Mouse (Mus musculus): ENCODE results near the gene Col27a1. TPM values are rescaled to one million over a fixed set of nuclear protein-coding genes. Genes with fewer than 3 reads are reported as not detected.

Col27a1 gene
- total RNA-seq, 2 experiments from 2014 or later, result 3.0 to 4.7 TPM

DNA sequence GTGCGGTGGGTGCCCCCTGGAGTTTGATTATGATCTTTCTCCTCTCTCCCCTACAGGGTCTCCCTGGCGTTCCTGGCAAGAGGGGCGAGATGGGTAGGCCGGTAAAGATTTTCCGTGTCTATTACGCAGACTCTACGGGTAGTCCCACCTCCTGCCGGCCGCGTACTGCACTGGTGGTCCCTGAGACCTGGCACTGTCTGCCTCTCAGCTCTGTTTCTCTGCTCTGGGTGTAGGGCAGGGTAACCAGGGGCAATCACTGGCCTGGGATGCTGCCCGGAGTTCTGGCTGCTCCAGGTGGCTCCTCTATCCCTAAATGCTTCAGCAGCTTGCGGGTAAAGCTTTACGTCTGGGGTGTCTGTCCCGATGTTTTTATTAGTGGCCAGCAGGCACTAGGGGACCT lies 44.3 kb downstream of the Col27a1 start:
- no peak for DNase-seq (ENCODE audit: extremely low spot score in 1 of 2, low spot score in 1 of 2)

DNA sequence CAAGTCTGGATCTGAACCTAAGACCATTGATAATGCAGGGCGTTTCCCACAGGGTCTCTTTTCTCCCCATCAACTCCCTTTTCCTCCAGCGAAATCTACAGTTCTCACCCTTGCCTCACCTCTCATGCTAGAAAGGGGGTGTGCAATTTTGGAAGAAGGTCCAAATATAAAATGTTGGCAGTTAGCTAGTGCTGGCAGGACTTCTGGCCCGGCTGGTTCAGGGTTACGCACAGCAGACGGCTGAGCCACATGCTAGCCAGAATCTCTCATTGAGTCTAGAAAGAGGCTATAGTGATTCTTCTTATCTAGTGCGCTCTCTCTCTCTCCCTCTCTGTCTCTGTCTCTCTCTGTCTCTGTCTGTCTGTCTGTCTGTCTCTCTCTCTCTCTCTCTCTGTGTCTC lies 45.3 kb downstream of the Col27a1 start:
- DNase-seq (ENCODE audit: extremely low spot score in 1 of 2, low spot score in 1 of 2), result no peak

DNA sequence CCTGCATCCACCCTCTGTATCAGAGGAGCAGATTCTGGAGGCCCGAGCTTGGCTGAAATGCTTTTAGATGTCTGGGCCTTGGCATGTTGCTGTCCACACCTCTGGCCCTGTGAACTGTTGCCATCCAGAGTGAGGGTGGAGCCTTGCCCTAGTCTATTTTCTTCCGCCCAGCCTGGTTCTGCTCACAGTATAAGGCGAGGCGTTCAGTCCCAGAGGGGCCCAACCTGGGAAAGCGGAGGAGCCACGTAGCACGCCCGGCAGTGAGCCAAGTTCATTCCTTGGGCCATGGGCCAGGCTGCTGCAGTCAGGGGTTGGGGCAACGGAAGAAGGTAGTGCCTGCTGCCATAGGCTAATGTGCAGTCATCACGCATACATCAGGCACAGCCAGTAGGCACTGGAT lies 46.7 kb downstream of the Col27a1 start:
- no peak for DNase-seq (ENCODE audit: extremely low spot score in 1 of 2, low spot score in 1 of 2)

DNA sequence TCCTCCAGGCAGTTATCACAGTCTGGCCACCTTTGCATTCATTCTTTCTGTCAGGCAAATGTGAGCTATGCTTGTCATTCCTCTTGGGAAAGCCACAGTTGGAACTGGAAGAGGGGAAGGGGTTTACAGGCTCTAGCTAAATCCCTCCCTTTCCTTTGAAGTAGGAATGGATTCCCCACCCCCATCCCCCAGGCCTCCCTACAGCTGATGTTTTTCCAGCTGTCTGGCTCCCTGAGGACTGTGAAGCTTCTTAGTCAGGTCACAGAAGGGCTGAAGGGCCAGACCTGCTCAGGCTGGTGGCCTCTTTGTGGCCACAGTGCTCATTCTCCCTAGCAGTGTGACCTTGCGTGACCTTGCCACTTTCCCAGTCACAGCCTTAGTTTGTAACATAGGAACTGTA lies 49.1 kb downstream of the Col27a1 start:
- no peak for DNase-seq (ENCODE audit: extremely low spot score in 1 of 2, low spot score in 1 of 2)

DNA sequence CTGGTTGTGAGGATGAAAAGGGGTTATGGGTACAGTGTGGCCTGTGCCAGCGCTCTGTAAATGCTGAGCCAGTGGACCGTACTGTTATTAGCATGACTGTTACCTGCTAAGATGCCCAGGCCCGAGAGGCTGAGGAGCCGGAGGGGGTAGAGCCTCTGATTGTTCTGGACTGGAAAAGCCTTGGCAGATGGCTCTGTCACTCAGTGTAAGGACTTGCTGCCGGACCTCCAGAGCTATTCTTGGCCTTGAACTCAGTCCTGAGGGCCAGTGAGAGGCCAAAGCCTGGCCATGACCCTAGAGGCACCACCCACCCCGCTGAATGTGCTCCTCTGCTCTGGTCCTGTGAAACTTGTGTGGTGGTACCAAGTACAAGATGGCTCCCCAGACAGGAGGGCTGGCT lies 52.5 kb downstream of the Col27a1 start:
- DNase-seq (ENCODE audit: extremely low spot score in 1 of 2, low spot score in 1 of 2), result no peak

DNA sequence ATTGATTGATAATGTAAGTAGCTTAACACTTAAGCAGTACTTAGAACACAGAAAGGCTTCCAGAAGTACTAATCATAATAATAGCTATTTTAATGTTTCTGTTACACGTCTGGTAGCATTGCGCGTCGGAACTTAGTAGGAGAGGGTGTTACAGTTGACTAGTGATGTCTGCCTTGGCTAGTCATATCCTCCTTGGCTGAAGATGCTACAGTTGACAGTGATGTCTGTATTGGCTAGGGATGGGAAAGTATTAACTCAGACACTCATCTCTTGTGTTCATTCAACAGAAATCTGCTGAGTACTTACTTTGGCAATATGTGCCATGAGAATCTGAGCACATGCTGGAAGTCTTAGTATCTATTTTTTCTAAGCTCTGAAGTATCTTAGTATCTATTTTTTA lies 53.3 kb downstream of the Col27a1 start:
- DNase-seq (ENCODE audit: extremely low spot score in 1 of 2, low spot score in 1 of 2), result no peak

DNA sequence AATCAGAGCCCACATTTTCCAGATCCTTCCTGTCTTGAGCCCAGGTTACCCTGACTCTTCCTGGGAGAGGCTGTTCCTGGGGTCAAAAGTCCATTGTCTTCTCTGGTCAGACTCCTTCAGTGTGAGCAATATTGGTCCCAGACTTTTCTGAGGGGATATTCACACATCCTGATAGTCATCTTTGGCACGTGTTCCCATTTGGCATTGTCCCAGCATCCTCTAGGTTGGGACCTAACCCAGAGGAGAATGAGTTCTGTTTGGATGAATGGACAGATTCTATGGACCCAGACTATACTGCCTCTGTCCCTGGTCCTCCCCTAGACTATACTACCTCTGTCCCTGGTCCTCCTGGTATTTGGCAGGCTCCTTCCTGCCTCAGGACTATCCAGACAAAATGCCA lies 53.8 kb downstream of the Col27a1 start:
- no peak for DNase-seq (ENCODE audit: extremely low spot score in 1 of 2, low spot score in 1 of 2)

DNA sequence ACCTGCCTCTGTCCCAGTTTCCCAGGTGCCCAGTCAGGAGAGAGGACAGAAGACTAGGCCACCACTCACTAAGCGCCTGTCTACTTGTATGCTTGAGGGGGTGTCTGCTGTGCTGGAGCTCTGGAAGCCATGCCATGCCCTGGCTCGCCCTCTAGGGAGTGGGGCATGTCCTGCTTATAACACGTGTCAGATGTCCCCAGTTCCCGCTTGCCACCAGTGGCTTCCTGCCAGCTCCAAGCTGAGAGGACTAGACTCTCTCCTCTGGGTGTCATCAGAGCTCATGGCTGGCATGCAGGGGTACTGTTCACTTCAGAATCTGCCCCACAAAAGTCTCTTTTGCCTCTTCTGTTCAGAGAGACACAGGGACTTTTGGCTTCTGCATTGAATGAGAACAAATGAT lies 55.0 kb downstream of the Col27a1 start:
- DNase-seq (ENCODE audit: extremely low spot score in 1 of 2, low spot score in 1 of 2), result no peak

GRCm38 (mm10) chr4:63274516-63274915 lies 60.7 kb downstream of the Col27a1 start:
- DNase-seq (ENCODE audit: extremely low spot score in 1 of 2, low spot score in 1 of 2), result no peak

DNA sequence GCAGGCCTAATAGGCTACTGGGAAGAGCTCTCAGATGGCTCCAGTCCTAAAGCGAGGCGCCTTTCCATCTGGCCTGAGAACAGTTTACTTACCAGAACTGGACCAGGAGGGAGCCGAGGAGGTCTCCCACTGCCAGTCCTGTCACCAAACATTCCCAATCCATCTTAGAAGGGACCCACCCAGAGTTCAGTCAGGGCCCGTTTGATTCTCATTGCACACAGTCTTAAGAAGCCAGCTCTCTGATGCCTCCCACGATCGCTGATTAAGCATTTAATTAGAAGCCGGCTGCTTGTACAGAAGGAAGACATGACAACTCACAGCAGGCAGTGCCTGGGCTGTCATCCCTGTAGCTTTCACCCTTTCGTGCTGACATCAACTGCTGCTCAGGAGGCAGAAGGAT lies 61.4 kb downstream of the Col27a1 start:
- no peak for DNase-seq (ENCODE audit: extremely low spot score in 1 of 2, low spot score in 1 of 2)

DNA sequence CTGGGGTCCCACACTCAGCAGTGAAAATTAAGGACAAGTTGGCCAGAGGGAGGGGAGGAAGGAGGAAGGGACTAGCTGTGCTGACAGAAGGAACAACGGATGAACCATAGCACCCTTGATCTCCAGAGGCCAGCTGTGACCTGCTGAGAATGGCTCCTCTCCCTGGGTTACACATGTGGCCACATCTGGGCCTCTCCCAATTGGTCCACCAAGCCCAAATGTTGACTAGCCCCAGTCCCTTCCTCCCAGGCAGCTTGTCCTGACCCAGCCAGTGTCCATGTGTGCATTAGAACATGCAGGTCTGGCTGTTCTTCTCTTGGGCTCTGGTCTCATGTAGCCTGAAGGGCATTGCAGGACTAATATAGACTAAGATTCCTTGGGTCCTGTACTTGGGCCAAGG lies 62.8 kb downstream of the Col27a1 start:
- DNase-seq (ENCODE audit: extremely low spot score in 1 of 2, low spot score in 1 of 2), result no peak

- no peak for DNase-seq (ENCODE audit: extremely low spot score in 1 of 2, low spot score in 1 of 2)
These were observed 65.0 kb downstream of the Col27a1 start for GRCm38 (mm10) chr4:63278821-63279220.

DNA sequence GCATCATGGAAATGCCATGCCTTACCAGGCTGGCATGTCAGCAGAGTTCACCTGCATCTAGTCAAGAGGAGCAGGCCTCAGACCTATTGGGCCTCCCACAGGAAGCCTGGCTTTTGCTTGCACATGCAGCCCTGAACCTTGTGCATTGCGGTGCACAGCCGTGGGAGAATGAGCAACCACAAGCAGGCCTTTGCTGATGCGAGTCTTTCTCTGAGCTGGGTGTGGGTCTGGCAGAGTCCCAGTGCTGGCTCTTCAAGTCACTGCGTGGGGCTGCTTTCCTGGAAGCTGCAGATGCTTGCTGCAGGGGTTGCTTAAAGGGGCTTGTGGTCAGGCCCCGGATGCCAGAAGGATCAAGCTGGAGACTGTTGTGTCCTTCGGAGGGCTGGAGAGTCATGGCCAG lies 67.9 kb downstream of the Col27a1 start:
- DNase-seq (ENCODE audit: extremely low spot score in 1 of 2, low spot score in 1 of 2), result no peak

DNA sequence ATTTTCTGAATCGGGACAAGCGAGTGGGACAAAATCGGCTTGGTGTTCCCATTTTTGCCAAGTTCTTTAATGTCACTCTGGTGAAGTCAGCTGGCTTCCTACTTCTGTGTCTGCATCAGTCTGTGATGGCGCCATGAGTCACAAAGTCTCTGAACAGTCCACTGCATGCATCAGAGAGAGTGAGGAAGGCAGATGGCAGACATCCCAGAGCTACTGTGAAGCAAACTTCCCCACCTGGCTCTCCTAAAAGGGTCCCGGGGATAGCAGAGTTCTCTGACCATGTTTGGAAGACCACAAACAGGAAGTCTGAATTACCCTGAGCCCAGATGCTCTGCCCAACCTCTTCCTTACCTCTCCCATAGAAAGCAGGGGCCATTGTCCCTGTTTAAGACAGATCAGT lies 69.5 kb downstream of the Col27a1 start:
- no peak for DNase-seq (ENCODE audit: extremely low spot score in 1 of 2, low spot score in 1 of 2)

DNA sequence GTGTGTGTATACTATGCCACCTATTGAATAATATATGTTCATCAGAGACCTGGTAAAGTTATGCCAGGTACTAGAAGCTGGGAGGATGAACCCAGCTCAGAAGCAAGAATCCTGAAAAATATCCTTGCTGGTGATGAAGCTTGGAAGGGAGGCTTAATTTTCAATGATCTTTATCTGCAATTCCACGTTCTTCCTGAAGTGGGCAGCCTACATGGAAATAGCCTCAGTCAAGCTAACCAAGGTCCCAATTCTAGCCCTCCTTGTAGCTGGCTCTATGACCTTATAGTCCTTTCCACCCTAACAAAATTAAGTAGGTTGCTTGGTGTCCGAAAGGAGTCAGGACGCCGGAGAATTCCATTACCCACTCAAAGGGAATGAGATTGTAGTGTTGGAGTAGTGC lies 72.2 kb downstream of the Col27a1 start:
- DNase-seq (ENCODE audit: extremely low spot score in 1 of 2, low spot score in 1 of 2), result no peak

- no peak for DNase-seq (ENCODE audit: extremely low spot score in 1 of 2, low spot score in 1 of 2)
These were observed 74.7 kb downstream of the Col27a1 start for GRCm38 (mm10) chr4:63288497-63288896.

GRCm38 (mm10) chr4:63290081-63290480 lies 76.3 kb downstream of the Col27a1 start:
- peak in 1 of 2 experiments; percentile 39 for DNase-seq (ENCODE audit: extremely low spot score in 1 of 2, low spot score in 1 of 2)

- peak; percentile 78 to 81 for DNase-seq (ENCODE audit: extremely low spot score in 1 of 2, low spot score in 1 of 2)
These were observed 77.3 kb downstream of the Col27a1 start for GRCm38 (mm10) chr4:63291075-63291474.

- DNase-seq (ENCODE audit: extremely low spot score in 1 of 2, low spot score in 1 of 2), result no peak
These were observed 77.9 kb downstream of the Col27a1 start for GRCm38 (mm10) chr4:63291658-63292057.

- DNase-seq (ENCODE audit: extremely low spot score in 1 of 2, low spot score in 1 of 2), result no peak
These were observed 81.8 kb downstream of the Col27a1 start for GRCm38 (mm10) chr4:63295641-63296040.

- DNase-seq (ENCODE audit: extremely low spot score in 1 of 2, low spot score in 1 of 2), result no peak
These were observed 82.5 kb downstream of the Col27a1 start for GRCm38 (mm10) chr4:63296263-63296662.

- no peak for DNase-seq (ENCODE audit: extremely low spot score in 1 of 2, low spot score in 1 of 2)
These were observed 83.1 kb downstream of the Col27a1 start for GRCm38 (mm10) chr4:63296876-63297275.

GRCm38 (mm10) chr4:63298191-63298590 lies 84.4 kb downstream of the Col27a1 start:
- DNase-seq (ENCODE audit: extremely low spot score in 1 of 2, low spot score in 1 of 2), result no peak

Data from layer of hippocampus, postnatal 25 days (tissue).